Mouse (Mus musculus): ENCODE results near the gene Astn1. TPM values are rescaled to one million over a fixed set of nuclear protein-coding genes. Genes with fewer than 3 reads are reported as not detected.

The Astn1 gene
- total and polyA plus RNA-seq, 3 experiments, result 0.35 to 0.42 TPM; not detected in 1

DNA sequence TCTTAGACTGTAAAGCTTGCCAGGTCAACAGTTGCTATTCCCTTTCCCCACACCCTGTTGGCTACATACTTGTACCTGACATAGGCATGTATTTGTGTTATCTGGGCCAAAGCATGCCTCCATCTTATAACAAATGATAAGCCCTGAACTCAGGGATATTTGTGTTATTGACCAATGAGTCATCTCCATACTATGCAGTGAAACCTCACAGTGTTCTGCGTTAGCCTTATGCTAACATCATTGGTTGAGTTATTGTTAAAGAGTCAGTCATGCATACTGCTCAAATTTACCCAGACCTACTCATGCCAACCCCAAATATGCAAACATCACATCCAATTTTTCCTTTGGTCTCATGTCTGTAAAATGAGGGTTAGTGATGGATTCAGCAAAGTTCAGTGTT lies 339.3 kb downstream of the Astn1 start:
- Histone ChIP-seq H3K4me1 (ENCODE audit: control insufficient read depth in 1 of 2, insufficient read depth in 2 of 2) (peaks cover 6 to 8% of the 10 kb centered on the region in 2 experiments; a peak in 2 of 4 replicates), H3K4me2 (ENCODE audit: insufficient read depth, low read depth, poor library complexity, severe bottlenecking) (no peak overlapping the region; the same call in 1 of the 2 replicates), H3K9ac (ENCODE audit: insufficient read depth, low read depth) (no peak overlapping the region), H3K36me3 (replicated peaks in 1 of 2; ENCODE audit: control insufficient read depth in 1 of 2, insufficient read depth in 1 of 2, low read length in 1 of 2) (no peaks in the 10 kb centered on the region), H3K9me3 (replicated peaks; ENCODE audit: low read length) (no peaks in the 10 kb centered on the region), H3K79me2 (replicated peaks; ENCODE audit: control insufficient read depth, extremely low read depth, insufficient read depth, poor library complexity, severe bottlenecking) (no peaks in the 10 kb centered on the region), H3K27ac (ENCODE audit: insufficient read depth, low read depth) (no peak overlapping the region), H3K27me3 (replicated peaks) (no peaks in the 10 kb centered on the region), H3K4me3 (replicated peaks in 1 of 3; ENCODE audit: low read depth in 2 of 3, low read length in 2 of 3, poor library complexity in 1 of 3) (no peak overlapping the region)
- in situ Hi-C loops (cut with MboI; ENCODE audit: low pct_ligation_motif_present, low pct_unique_long_range_greater_than_20kb, low sequenced_read_pairs), result no loop called here
- dilution Hi-C loops (cut with MboI; ENCODE audit: extremely low pct_ligation_motif_present, extremely low pct_unique_long_range_greater_than_20kb, low sequenced_read_pairs), result no loop called here
- DNase-seq (ENCODE audit: extremely low read depth), result no peak
- TF ChIP-seq ELF1 (IDR thresholded peaks at IDR 0.05; ENCODE audit: low read depth, low read length) (no peak), HCFC1 (IDR thresholded peaks at IDR 0.05; ENCODE audit: low read depth, low read length) (no peak), E2F4 (IDR thresholded peaks at IDR 0.05; ENCODE audit: insufficient replicate concordance, low read depth, low read length) (no peak), POLR2AphosphoS2 (IDR thresholded peaks at IDR 0.05; ENCODE audit: low read depth, low read length) (no peak), SMC3 (IDR thresholded peaks at IDR 0.05; ENCODE audit: low read depth, low read length) (no peak), NRF1 (IDR thresholded peaks at IDR 0.05; ENCODE audit: low read depth, low read length) (no peak), TCF12 (IDR thresholded peaks at IDR 0.05; ENCODE audit: low read depth, low read length) (no peak), IRF4 (IDR thresholded peaks at IDR 0.05; ENCODE audit: low read depth, low read length) (no peak), EP300 (IDR thresholded peaks at IDR 0.05; ENCODE audit: low read length) (no peak), POLR2A (IDR thresholded peaks at IDR 0.05; ENCODE audit: low read depth, low read length) (no peak), KAT2A (IDR thresholded peaks at IDR 0.05; ENCODE audit: insufficient replicate concordance, low read length) (no peak), MXI1 (IDR thresholded peaks at IDR 0.05; ENCODE audit: low read depth, low read length) (no peak), CTCF (conservative IDR thresholded peaks at IDR 0.05 in 1 of 2, IDR thresholded peaks at IDR 0.05 in 1 of 2; ENCODE audit: low read depth in 2 of 2, low read length in 2 of 2) (no peak), JUND (conservative IDR thresholded peaks at IDR 0.05; ENCODE audit: low read depth, low read length) (no peak), BHLHE40 (IDR thresholded peaks at IDR 0.05; ENCODE audit: low read depth, low read length) (no peak)

DNA sequence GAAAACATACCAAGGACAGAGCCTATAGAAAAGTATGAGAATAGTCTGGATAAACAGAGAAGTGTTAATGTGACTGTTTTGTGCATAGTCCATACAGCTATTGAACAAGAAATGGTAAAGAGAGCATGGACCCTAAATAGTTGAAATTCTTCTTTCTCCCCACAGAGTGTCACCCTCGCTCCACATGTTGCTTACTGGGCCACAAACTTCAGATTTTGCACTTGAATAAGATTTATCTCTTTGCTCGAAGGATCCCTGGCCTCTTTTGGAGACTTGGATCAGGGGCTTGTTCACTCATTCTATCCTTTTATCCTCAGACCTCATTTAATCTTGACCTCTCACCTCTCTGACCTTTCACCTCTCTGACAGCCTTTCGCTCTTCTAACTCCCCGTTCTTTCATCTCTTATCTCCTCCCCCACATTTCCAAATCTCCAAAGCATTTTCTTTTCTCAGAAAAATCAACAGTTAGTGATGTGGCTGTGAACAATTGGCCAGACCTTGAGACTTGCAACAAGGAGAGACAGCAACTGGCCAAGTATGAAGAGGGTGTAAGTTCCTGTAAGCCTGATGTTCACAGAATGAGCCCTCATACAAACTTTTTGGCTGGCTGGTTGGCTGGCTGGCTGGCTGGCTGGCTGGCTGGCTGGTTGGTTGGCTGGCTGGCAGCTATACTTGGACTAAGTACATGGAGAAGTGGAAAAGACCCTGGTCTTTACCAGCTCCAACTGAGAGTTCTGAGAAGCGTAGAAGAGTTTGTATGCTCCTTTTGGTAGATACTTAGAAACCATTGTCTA lies 351.4 kb downstream of the Astn1 start:
- Histone ChIP-seq H3K27me3 (replicated peaks) (no peaks in the 10 kb centered on the region), H3K4me1 (ENCODE audit: control insufficient read depth in 1 of 2, insufficient read depth in 2 of 2) (0 out of 4 replicates have a peak, but pooled peaks cover 0 to 4% of the 10 kb centered on the region in 2 experiments), H3K27ac (ENCODE audit: insufficient read depth, low read depth) (no peak overlapping the region), H3K9ac (ENCODE audit: insufficient read depth, low read depth) (no peak overlapping the region), H3K4me3 (replicated peaks in 1 of 3; ENCODE audit: low read depth in 2 of 3, low read length in 2 of 3, poor library complexity in 1 of 3) (no peak overlapping the region), H3K36me3 (replicated peaks in 1 of 2; ENCODE audit: control insufficient read depth in 1 of 2, insufficient read depth in 1 of 2, low read length in 1 of 2) (no peaks in the 10 kb centered on the region), H3K79me2 (replicated peaks; ENCODE audit: control insufficient read depth, extremely low read depth, insufficient read depth, poor library complexity, severe bottlenecking) (no peaks in the 10 kb centered on the region), H3K4me2 (ENCODE audit: insufficient read depth, low read depth, poor library complexity, severe bottlenecking) (no peak overlapping the region), H3K9me3 (replicated peaks; ENCODE audit: low read length) (no peaks in the 10 kb centered on the region)
- peak; percentile 55 for DNase-seq (ENCODE audit: extremely low read depth)
- dilution Hi-C loops (cut with MboI; ENCODE audit: extremely low pct_ligation_motif_present, extremely low pct_unique_long_range_greater_than_20kb, low sequenced_read_pairs), result no loop called here
- in situ Hi-C loops (cut with MboI; ENCODE audit: low pct_ligation_motif_present, low pct_unique_long_range_greater_than_20kb, low sequenced_read_pairs), result loop anchor here (5.0 to 10.0 kb wide), 2 partner anchors 141 to 239 kb away; no protein-coding TSS in a partner anchor
- TF ChIP-seq CHD2 (IDR thresholded peaks at IDR 0.05; ENCODE audit: low read length) (no peak), ZC3H11A (IDR thresholded peaks at IDR 0.05; ENCODE audit: low read depth, low read length) (peak; percentile 95), USF2 (conservative IDR thresholded peaks at IDR 0.05; ENCODE audit: low read depth, low read length) (no peak), PAX5 (IDR thresholded peaks at IDR 0.05; ENCODE audit: low read length) (no peak), GABPA (IDR thresholded peaks at IDR 0.05; ENCODE audit: insufficient replicate concordance, low read depth, low read length) (no peak), IRF4 (IDR thresholded peaks at IDR 0.05; ENCODE audit: low read depth, low read length) (no peak), MAX (IDR thresholded peaks at IDR 0.05; ENCODE audit: low read length) (peak; percentile 40; the same call in 1 of the 2 replicates), JUN (IDR thresholded peaks at IDR 0.05; ENCODE audit: insufficient read depth, low read depth, low read length) (no peak), RCOR1 (conservative IDR thresholded peaks at IDR 0.05; ENCODE audit: low read depth, low read length) (0 out of 2 replicates have a peak, but pooled peaks have one; percentile 51), NRF1 (IDR thresholded peaks at IDR 0.05; ENCODE audit: low read depth, low read length) (no peak), ZNF384 (IDR thresholded peaks at IDR 0.05; ENCODE audit: low read depth, low read length) (peak; percentile 81), HCFC1 (IDR thresholded peaks at IDR 0.05; ENCODE audit: low read depth, low read length) (no peak), ELF1 (IDR thresholded peaks at IDR 0.05; ENCODE audit: low read depth, low read length) (no peak), MEF2A (IDR thresholded peaks at IDR 0.05; ENCODE audit: borderline replicate concordance, low read depth, low read length) (no peak; the same call in 1 of the 2 replicates), BHLHE40 (IDR thresholded peaks at IDR 0.05; ENCODE audit: low read depth, low read length) (no peak), MXI1 (IDR thresholded peaks at IDR 0.05; ENCODE audit: low read depth, low read length) (0 out of 2 replicates have a peak, but pooled peaks have one; percentile 33), MYC (IDR thresholded peaks at IDR 0.05; ENCODE audit: low read depth, low read length) (peak; percentile 52; the same call in 1 of the 2 replicates), KAT2A (IDR thresholded peaks at IDR 0.05; ENCODE audit: insufficient replicate concordance, low read length) (no peak), MAZ (IDR thresholded peaks at IDR 0.05; ENCODE audit: low read depth, low read length) (no peak), ETS1 (conservative IDR thresholded peaks at IDR 0.05; ENCODE audit: low read depth, low read length) (no peak), USF1 (IDR thresholded peaks at IDR 0.05; ENCODE audit: low read depth, low read length) (no peak), CTCF (conservative IDR thresholded peaks at IDR 0.05 in 1 of 2, IDR thresholded peaks at IDR 0.05 in 1 of 2; ENCODE audit: low read depth in 2 of 2, low read length in 2 of 2) (peak; percentile 24 to 91; a peak in 3 of 4 replicates), TCF12 (IDR thresholded peaks at IDR 0.05; ENCODE audit: low read depth, low read length) (no peak), SMC3 (IDR thresholded peaks at IDR 0.05; ENCODE audit: low read depth, low read length) (peak; percentile 97)

Measured in CH12.LX (cell line).